Mouse (Mus musculus) splenic B cell, adult 2 months (primary cell): ENCODE results near the gene Gm10643.

Experiments used
- DNase-seq: peaks from one replicate; pipeline ENCODE4 v3.0.0-alpha.2; 2011; ENCODE audit warnings: low read depth, low spot score
- H3K27me3 ChIP-seq: 2 replicates; pipeline ENCODE4 v1.6.1; 2012; ENCODE audit warnings: mild to moderate bottlenecking, low read length, moderate library complexity, mixed read lengths; ENCODE audit not compliant: control insufficient read depth, poor library complexity, insufficient read depth, severe bottlenecking
- H3K36me3 ChIP-seq: 2 replicates; pipeline ENCODE4 v1.6.1; 2012; ENCODE audit warnings: mild to moderate bottlenecking, low read length, moderate library complexity, mixed read lengths; ENCODE audit not compliant: control insufficient read depth, poor library complexity, insufficient read depth, severe bottlenecking

Gm10643 gene

GRCm38 (mm10) chr8:84084341-84085115 lies 19.6 kb upstream of the Gm10643 start:
- Histone ChIP-seq H3K27me3 (no peaks in the 10 kb centered on the region), H3K36me3 (peaks cover 2% of the 10 kb centered on the region; the same call in 1 of the 2 replicates)
- DNase-seq: no peak

GRCm38 (mm10) chr8:84083829-84084241 lies 18.9 kb upstream of the Gm10643 start:
- no peaks in the 10 kb centered on the region for H3K27me3 ChIP-seq
- peaks cover 2% of the 10 kb centered on the region; the same call in 1 of the 2 replicates for H3K36me3 ChIP-seq
- no peak for DNase-seq

- Histone ChIP-seq H3K27me3 (no peaks in the 10 kb centered on the region), H3K36me3 (0 out of 2 replicates have a peak, but pooled peaks cover 2% of the 10 kb centered on the region)
- no peak for DNase-seq
Observed at GRCm38 (mm10) chr8:84079206-84079605, 14.3 kb upstream of the Gm10643 start.

- H3K36me3 ChIP-seq: no peaks in the 10 kb centered on the region
- H3K27me3 ChIP-seq: no peaks in the 10 kb centered on the region
- DNase-seq: no peak
Observed at GRCm38 (mm10) chr8:84076849-84077248, 11.9 kb upstream of the Gm10643 start.

- Histone ChIP-seq H3K36me3 (no peaks in the 10 kb centered on the region), H3K27me3 (no peaks in the 10 kb centered on the region)
- no peak for DNase-seq
Observed at GRCm38 (mm10) chr8:84076412-84076811, 11.5 kb upstream of the Gm10643 start.

GRCm38 (mm10) chr8:84073230-84073976 lies 8.5 kb upstream of the Gm10643 start:
- DNase-seq: no peak
- Histone ChIP-seq H3K36me3 (no peaks in the 10 kb centered on the region), H3K27me3 (no peaks in the 10 kb centered on the region)

- Histone ChIP-seq H3K36me3 (no peaks in the 10 kb centered on the region), H3K27me3 (no peaks in the 10 kb centered on the region)
- DNase-seq: no peak
Observed at GRCm38 (mm10) chr8:84072321-84072720, 7.4 kb upstream of the Gm10643 start.

GRCm38 (mm10) chr8:84071921-84072320 lies 7.0 kb upstream of the Gm10643 start:
- Histone ChIP-seq H3K36me3 (no peaks in the 10 kb centered on the region), H3K27me3 (no peaks in the 10 kb centered on the region)
- no peak for DNase-seq

GRCm38 (mm10) chr8:84070667-84071066 lies 5.7 kb upstream of the Gm10643 start:
- DNase-seq: no peak
- no peaks in the 10 kb centered on the region for H3K36me3 ChIP-seq
- no peaks in the 10 kb centered on the region for H3K27me3 ChIP-seq

- no peaks in the 10 kb centered on the region for H3K36me3 ChIP-seq
- no peaks in the 10 kb centered on the region for H3K27me3 ChIP-seq
- DNase-seq: no peak
Observed at GRCm38 (mm10) chr8:84070241-84070640, 5.3 kb upstream of the Gm10643 start.

GRCm38 (mm10) chr8:84069750-84070149 lies 4.8 kb upstream of the Gm10643 start:
- Histone ChIP-seq H3K36me3 (no peaks in the 10 kb centered on the region), H3K27me3 (no peaks in the 10 kb centered on the region)
- DNase-seq: no peak

GRCm38 (mm10) chr8:84069169-84069568 lies 4.2 kb upstream of the Gm10643 start:
- Histone ChIP-seq H3K27me3 (no peaks in the 10 kb centered on the region), H3K36me3 (no peaks in the 10 kb centered on the region)
- DNase-seq: no peak

- Histone ChIP-seq H3K36me3 (no peaks in the 10 kb centered on the region), H3K27me3 (no peaks in the 10 kb centered on the region)
- no peak for DNase-seq
Observed at GRCm38 (mm10) chr8:84068316-84069035, 3.5 kb upstream of the Gm10643 start.

GRCm38 (mm10) chr8:84067911-84068310 lies 3.0 kb upstream of the Gm10643 start:
- Histone ChIP-seq H3K36me3 (no peaks in the 10 kb centered on the region), H3K27me3 (no peaks in the 10 kb centered on the region)
- DNase-seq: no peak
